17 mouse cellular contexts compared by ENCODE assay signal in the genomic region with DNA sequence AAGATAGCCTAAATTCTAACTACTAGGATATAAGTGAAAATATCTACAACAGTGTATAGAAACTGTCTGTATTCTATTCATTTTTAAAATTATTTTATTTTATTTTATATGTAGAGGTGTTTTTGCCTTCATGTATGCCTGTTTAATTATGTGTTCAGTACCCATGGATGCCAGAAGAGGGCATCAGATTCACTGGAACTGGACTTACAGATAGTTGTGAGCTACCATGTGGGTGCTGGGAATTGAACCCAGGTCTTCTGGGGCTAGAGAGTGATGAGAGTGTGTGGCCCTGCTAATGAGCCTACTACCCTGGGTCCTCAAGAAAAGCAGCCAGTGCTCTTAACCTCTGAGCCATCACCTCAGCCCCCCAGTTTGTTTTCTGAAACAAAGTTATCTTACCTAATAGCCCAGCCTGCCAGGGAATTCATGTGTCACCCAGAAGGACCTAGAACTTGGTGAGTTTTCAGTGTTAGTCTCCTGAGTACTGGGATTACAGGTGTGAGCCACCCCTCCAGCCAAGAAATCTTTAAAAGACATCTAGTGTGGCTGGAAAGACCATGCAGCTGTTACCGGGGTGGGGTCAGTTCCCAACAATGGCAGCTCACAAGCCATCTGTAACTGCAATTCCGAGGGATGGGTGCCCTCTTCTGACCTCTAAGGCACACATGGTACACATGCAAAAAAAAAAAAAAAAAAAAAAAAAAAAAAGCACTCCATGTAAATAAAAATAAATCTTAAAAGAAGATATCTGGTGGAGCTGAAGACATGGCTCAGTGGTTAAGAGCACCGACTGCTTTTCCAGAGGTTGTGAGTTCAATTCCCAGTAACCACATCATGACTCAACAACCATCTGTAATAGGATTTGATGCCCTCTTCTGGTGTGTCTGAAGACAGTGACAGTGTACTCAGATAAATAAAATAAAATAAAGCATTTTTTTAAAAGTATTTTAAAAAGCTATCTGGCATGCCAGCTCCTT.
"Had no signal": no experiment of that assay in that cellular context is flagged by ENCODE, and none has a peak within 500 bp of the region (broad histone marks: within the 10 kb centered on the region; RNA-seq: fewer than 3 reads in every experiment).

No protein-coding gene starts in this region.

- H3K4me1 ChIP-seq: liver, embryonic 15.5 days had no signal

- H3K9me3 ChIP-seq: limb, embryonic 13.5 days; liver, embryonic 15.5 days; midbrain, embryonic 12.5 days had no signal

- H3K4me3 ChIP-seq: limb, embryonic 13.5 days; liver, embryonic 15.5 days; midbrain, embryonic 12.5 days had no signal

- H3K27ac ChIP-seq: kidney, postnatal 0 days; limb, embryonic 13.5 days; liver, embryonic 15.5 days; midbrain, embryonic 12.5 days had no signal

- ATAC-seq: midbrain, embryonic 16.5 days had no signal

- H3K36me3 ChIP-seq: limb, embryonic 13.5 days; liver, embryonic 15.5 days; midbrain, embryonic 12.5 days had no signal

- DNase-seq: kidney, adult 11 months; kidney, adult 9 months; kidney, postnatal 36 days; layer of hippocampus, postnatal 36 days; left cerebral cortex, postnatal 4 days; lung, embryonic 14.5 days; lung, postnatal 10 days; lung, postnatal 4 days; right cerebral cortex, adult 18-20 months; right cerebral cortex, postnatal 25 days; thymus, adult 18-20 months; thymus, postnatal 14 days had no signal

- H3K4me2 ChIP-seq: limb, embryonic 13.5 days; liver, embryonic 15.5 days; lung, embryonic 14.5 days; midbrain, embryonic 12.5 days had no signal

- H3K9ac ChIP-seq: limb, embryonic 13.5 days; liver, embryonic 15.5 days; lung, embryonic 14.5 days; midbrain, embryonic 12.5 days had no signal
